Mouse (Mus musculus): Measurements from ENCODE around the gene Ankrd27.

Ankrd27 gene

GRCm38 (mm10) chr7:35584068-35584785, 1.8 kb upstream of the Ankrd27 start:
- no peak for DNase-seq (ENCODE audit: low spot score in 2 of 2)

GRCm38 (mm10) chr7:35584786-35585190, 1.3 kb upstream of the Ankrd27 start:
- DNase-seq (ENCODE audit: low spot score in 2 of 2) = no peak

- DNase-seq (ENCODE audit: low spot score in 2 of 2) = no peak
Measured at GRCm38 (mm10) chr7:35585191-35586054, 621 bp upstream of the Ankrd27 start, which contains the start of gene Rgs9bp. TSS of gene Rgs9bp (minus strand) at chr7:35585582.

GRCm38 (mm10) chr7:35586906-35587445, 932 bp downstream of the Ankrd27 start:
- DNase-seq (ENCODE audit: low spot score in 2 of 2) = no peak

GRCm38 (mm10) chr7:35587728-35588127, 1.7 kb downstream of the Ankrd27 start:
- DNase-seq (ENCODE audit: low spot score in 2 of 2) = no peak

GRCm38 (mm10) chr7:35588680-35589428, 2.8 kb downstream of the Ankrd27 start:
- DNase-seq (ENCODE audit: low spot score in 2 of 2) = no peak

- DNase-seq (ENCODE audit: low spot score in 2 of 2) = no peak
Measured at GRCm38 (mm10) chr7:35589485-35589884, 3.4 kb downstream of the Ankrd27 start.

- peak in 1 of 2 experiments; percentile 31 for DNase-seq (ENCODE audit: low spot score in 2 of 2)
Measured at GRCm38 (mm10) chr7:35590731-35591191, 4.7 kb downstream of the Ankrd27 start.

- DNase-seq (ENCODE audit: low spot score in 2 of 2) = no peak
Measured at GRCm38 (mm10) chr7:35594311-35594710, 8.3 kb downstream of the Ankrd27 start.

GRCm38 (mm10) chr7:35599492-35599891, 13.4 kb downstream of the Ankrd27 start:
- peak; percentile 23 to 28 for DNase-seq (ENCODE audit: low spot score in 2 of 2)

GRCm38 (mm10) chr7:35600031-35600430, 14.0 kb downstream of the Ankrd27 start:
- DNase-seq (ENCODE audit: low spot score in 2 of 2) = no peak

- no peak for DNase-seq (ENCODE audit: low spot score in 2 of 2)
Measured at GRCm38 (mm10) chr7:35601106-35601505, 15.1 kb downstream of the Ankrd27 start.

GRCm38 (mm10) chr7:35602766-35603165, 16.7 kb downstream of the Ankrd27 start:
- no peak for DNase-seq (ENCODE audit: low spot score in 2 of 2)

GRCm38 (mm10) chr7:35606816-35607215, 20.8 kb downstream of the Ankrd27 start:
- DNase-seq (ENCODE audit: low spot score in 2 of 2) = no peak

GRCm38 (mm10) chr7:35609245-35609644, 23.2 kb downstream of the Ankrd27 start:
- no peak for DNase-seq (ENCODE audit: low spot score in 2 of 2)

- DNase-seq (ENCODE audit: low spot score in 2 of 2) = no peak
Measured at GRCm38 (mm10) chr7:35617513-35617912, 31.5 kb downstream of the Ankrd27 start.

GRCm38 (mm10) chr7:35622626-35623025, 36.6 kb downstream of the Ankrd27 start:
- no peak for DNase-seq (ENCODE audit: low spot score in 2 of 2)

GRCm38 (mm10) chr7:35626038-35626437, 40.0 kb downstream of the Ankrd27 start:
- DNase-seq (ENCODE audit: low spot score in 2 of 2) = no peak

- no peak for DNase-seq (ENCODE audit: low spot score in 2 of 2)
Measured at GRCm38 (mm10) chr7:35627371-35627770, 41.3 kb downstream of the Ankrd27 start.

- DNase-seq (ENCODE audit: low spot score in 2 of 2) = peak in 1 of 2 experiments; percentile 18
Measured at GRCm38 (mm10) chr7:35628496-35628895, 42.5 kb downstream of the Ankrd27 start.

GRCm38 (mm10) chr7:35636229-35636628, 50.2 kb downstream of the Ankrd27 start:
- DNase-seq (ENCODE audit: low spot score in 2 of 2) = peak; percentile 57 to 58

GRCm38 (mm10) chr7:35636874-35637273, 50.8 kb downstream of the Ankrd27 start:
- DNase-seq (ENCODE audit: low spot score in 2 of 2) = peak in 1 of 2 experiments; percentile 40
